Mouse (Mus musculus): ENCODE measurements around the gene Wars2.

Wars2 gene

GRCm38 (mm10) chr3:99261986-99262385 lies 121.1 kb downstream of the Wars2 start:
- no peak for DNase-seq (ENCODE audit: low read depth in 2 of 2, low spot score in 2 of 2)

GRCm38 (mm10) chr3:99263471-99263903 lies 122.6 kb downstream of the Wars2 start:
- DNase-seq (ENCODE audit: low read depth in 2 of 2, low spot score in 2 of 2) = no peak

- no peak for DNase-seq (ENCODE audit: low read depth in 2 of 2, low spot score in 2 of 2)
Measured at GRCm38 (mm10) chr3:99264695-99265094, 123.8 kb downstream of the Wars2 start.

GRCm38 (mm10) chr3:99266752-99267303 lies 126.0 kb downstream of the Wars2 start:
- no peak for DNase-seq (ENCODE audit: low read depth in 2 of 2, low spot score in 2 of 2)

GRCm38 (mm10) chr3:99277973-99278580 lies 137.2 kb downstream of the Wars2 start:
- no peak for DNase-seq (ENCODE audit: low read depth in 2 of 2, low spot score in 2 of 2)

GRCm38 (mm10) chr3:99279718-99280117 lies 138.8 kb downstream of the Wars2 start:
- DNase-seq (ENCODE audit: low read depth in 2 of 2, low spot score in 2 of 2) = no peak

- DNase-seq (ENCODE audit: low read depth in 2 of 2, low spot score in 2 of 2) = no peak
Measured at GRCm38 (mm10) chr3:99281453-99281852, 140.6 kb downstream of the Wars2 start.

- no peak for DNase-seq (ENCODE audit: low read depth in 2 of 2, low spot score in 2 of 2)
Measured at GRCm38 (mm10) chr3:99288302-99288701, 147.4 kb downstream of the Wars2 start.

Data from CD8-positive naive resting alpha-beta T cell, adult 2 months (primary cell).